Mouse (Mus musculus) liver, embryonic 14.5 days (tissue): Measurements from ENCODE around the gene 1700023F06Rik. TPM values are rescaled to one million over a fixed set of nuclear protein-coding genes. Genes with fewer than 3 reads are reported as not detected.

Experiments used
- ATAC-seq: fragments of 200-750 bp; cut with Nextera tagmentation; 2 replicates; pipeline ENCODE4 v1.8.0; 2017; ENCODE audit warnings: moderate number of reproducible peaks, mild to moderate bottlenecking, moderate library complexity; ENCODE audit not compliant: insufficient read depth
- DNase-seq, 3 experiments: peaks; one replicate each; pipeline ENCODE4 v3.0.0-alpha.2; 2012 to 2013; ENCODE audit warnings: low read depth in 3 of 3, low spot score in 3 of 3
- H3K27ac ChIP-seq: fragments of 300-500 bp; sonication (generic); 2 replicates; pipeline ENCODE4 v1.5.1; 2014; ENCODE audit warnings: moderate library complexity, mild to moderate bottlenecking, control low read depth, inconsistent platforms
- H3K27me3 ChIP-seq: fragments of 300-500 bp; sonication (generic); 2 replicates; pipeline ENCODE4 v1.6.1; 2014; ENCODE audit warnings: mild to moderate bottlenecking, low read length, moderate library complexity; ENCODE audit not compliant: control insufficient read depth, insufficient read depth
- H3K36me3 ChIP-seq: fragments of 300-500 bp; sonication (generic); replicated peaks from 2 replicates; pipeline ENCODE4 v1.6.1; 2014; ENCODE audit warnings: low read depth; ENCODE audit not compliant: control insufficient read depth, insufficient read depth
- H3K4me1 ChIP-seq, 2 experiments: fragments of 200-500 bp in 1 of 2; fragments of 300-500 bp in 1 of 2; sonication (generic) in 1 of 2; replicated peaks; 2 replicates each; pipeline ENCODE4 v1.6.1; 2012 to 2014; ENCODE audit warnings: antibody characterized with exemption in 1 of 2, inconsistent platforms in 1 of 2, low read length in 1 of 2; ENCODE audit not compliant: control insufficient read depth in 2 of 2, insufficient read depth in 2 of 2
- H3K4me2 ChIP-seq: fragments of 300-500 bp; sonication (generic); 2 replicates; pipeline ENCODE4 v1.6.1; 2014; ENCODE audit warnings: low read depth, mild to moderate bottlenecking, control low read depth, moderate library complexity
- H3K4me3 ChIP-seq, 2 experiments: fragments of 200-500 bp in 1 of 2; fragments of 300-500 bp in 1 of 2; sonication (generic) in 1 of 2; 2 replicates each; pipeline ENCODE4 v1.5.1; 2012 to 2014; ENCODE audit warnings: low read depth in 2 of 2, low read length in 2 of 2, mild to moderate bottlenecking in 2 of 2, control low read depth in 1 of 2, inconsistent platforms in 1 of 2, moderate library complexity in 1 of 2; ENCODE audit not compliant: insufficient read depth in 1 of 2
- H3K9ac ChIP-seq: fragments of 300-500 bp; sonication (generic); replicated peaks from 2 replicates; pipeline ENCODE4 v1.6.1; 2014; ENCODE audit warnings: mild to moderate bottlenecking, control low read depth, moderate library complexity
- H3K9me3 ChIP-seq: fragments of 300-500 bp; sonication (generic); 2 replicates; pipeline ENCODE4 v1.6.1; 2016; ENCODE audit warnings: low read length, mixed read lengths; ENCODE audit not compliant: control insufficient read depth
- CTCF ChIP-seq: IDR thresholded peaks from 2 replicates; pipeline ENCODE4 v1.5.1; 2016; ENCODE audit warnings: antibody characterized with exemption, low read depth, control low read depth
- EP300 ChIP-seq: IDR thresholded peaks from 2 replicates; pipeline ENCODE4 v1.6.1; 2016; ENCODE audit warnings: antibody characterized with exemption, low read depth
- WGBS: fragments of 180-500 bp; shearing (Covaris S2); extraction: QIAGEN DNeasy Blood & Tissue Kit; methylation state at CpG from one replicate; pipeline ENCODE4 v1.1.7; 2014; ENCODE audit not compliant: insufficient replicate concordance; 5-methylcytosine and 5-hydroxymethylcytosine counted together
- polyA plus RNA-seq, 2 experiments: library from polyadenylated mRNA; depleted of rRNA in 1 of 2; stranded (reverse) in 1 of 2; unstranded in 1 of 2; fragments of >200 nt; fragmentation: Nextera tagmentation in 1 of 2; extraction: Ambion mirVana in 1 of 2; gene quantifications; 2 replicates each; pipeline versions ENCODE4 v1.2.1 to v1.2.3; 2012 to 2014

Gene 1700023F06Rik
- not detected in 2 replicates for polyA plus RNA-seq (2012; rRNA removed)
- not detected in 2 replicates for polyA plus RNA-seq (2014; fragmentation: Nextera tagmentation; extraction: Ambion mirVana)

DNA sequence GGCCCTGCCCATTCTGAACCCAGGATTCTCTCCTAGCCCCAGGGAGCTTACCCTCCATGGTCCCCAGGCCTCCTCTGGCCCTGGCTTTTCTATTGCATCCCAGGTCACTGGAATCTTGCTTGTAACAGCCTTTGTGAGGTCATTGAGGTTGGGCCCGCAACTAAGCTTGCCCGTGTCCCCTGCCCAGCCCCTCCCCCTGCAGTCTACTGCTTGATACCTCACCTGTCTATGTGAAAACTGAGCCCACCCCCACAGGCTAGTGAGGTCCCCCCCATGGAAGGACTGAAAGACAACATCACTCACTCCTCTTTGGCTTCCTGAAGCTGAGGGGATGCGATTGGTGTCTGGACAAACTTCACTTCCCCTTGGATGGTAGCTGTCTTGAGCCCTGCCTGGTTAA, at the start of gene 1700023F06Rik:
1700023F06Rik (minus strand) TSS at position 101 of the 400 bp plus-strand sequence.
- Histone ChIP-seq H3K27me3 (no peaks in the 10 kb centered on the region), H3K36me3 (no peaks in the 10 kb centered on the region), H3K9me3 (no peaks in the 10 kb centered on the region), H3K4me2 (no peak within 1 kb of the TSS), H3K9ac (no peak within 1 kb of the TSS), H3K4me1 (no peaks in the 10 kb centered on the region), H3K27ac (no peak within 1 kb of the TSS), H3K4me3 (no peak within 1 kb of the TSS)
- ATAC-seq (no peak), DNase-seq (no peak)
- TF ChIP-seq CTCF (no peak), EP300 (no peak)
- WGBS: 65% methylated on average over 3 of the region's 3 CpGs

GRCm38 (mm10) chr11:103257938-103258481, 49.7 kb upstream of the 1700023F06Rik start:
- 32% methylated on average over 4 of the region's 4 CpGs for WGBS
- Histone ChIP-seq H3K27me3 (no peaks in the 10 kb centered on the region), H3K9ac (no peak overlapping the region), H3K4me2 (no peak overlapping the region), H3K27ac (no peak overlapping the region), H3K9me3 (no peaks in the 10 kb centered on the region), H3K36me3 (no peaks in the 10 kb centered on the region), H3K4me3 (no peak overlapping the region), H3K4me1 (peaks cover 0 to 2% of the 10 kb centered on the region in 2 experiments; a peak in 1 of 4 replicates)
- ATAC-seq (no peak), DNase-seq (no peak)
- TF ChIP-seq CTCF (no peak), EP300 (no peak)

GRCm38 (mm10) chr11:103253605-103254004, 45.2 kb upstream of the 1700023F06Rik start:
- no peak overlapping the region for H3K9ac ChIP-seq
- WGBS: 46% methylated on average over 5 of the region's 5 CpGs
- H3K27me3 ChIP-seq: no peaks in the 10 kb centered on the region
- TF ChIP-seq EP300 (no peak), CTCF (no peak)
- ATAC-seq (no peak), DNase-seq (no peak)
- H3K9me3 ChIP-seq: no peaks in the 10 kb centered on the region
- H3K4me2 ChIP-seq: no peak overlapping the region
- no peak overlapping the region for H3K27ac ChIP-seq
- H3K4me1 ChIP-seq: peaks cover 0 to 2% of the 10 kb centered on the region in 2 experiments; a peak in 1 of 4 replicates
- H3K36me3 ChIP-seq: no peaks in the 10 kb centered on the region
- H3K4me3 ChIP-seq: no peak overlapping the region

DNA sequence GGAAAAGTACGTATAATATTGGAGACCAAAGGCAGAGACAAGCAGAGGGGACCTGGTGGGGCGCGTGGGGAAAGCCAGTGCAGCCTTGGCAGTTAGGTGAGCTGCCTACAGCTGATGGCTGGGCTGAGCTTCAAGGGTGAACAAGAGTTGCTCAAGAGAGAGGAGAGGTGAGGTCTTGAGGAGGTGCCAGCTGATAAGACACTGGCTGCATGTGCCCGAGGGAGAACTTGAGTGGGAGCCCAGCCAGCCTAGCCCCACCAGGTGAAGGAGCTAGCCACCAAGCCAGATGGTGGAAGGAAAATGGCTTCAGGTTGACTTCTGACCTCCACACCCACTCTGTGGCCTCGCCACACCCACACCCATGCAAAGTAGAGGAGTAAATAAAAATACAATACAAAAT, 44.0 kb upstream of the 1700023F06Rik start:
- TF ChIP-seq EP300: no peak
- TF ChIP-seq CTCF: no peak
- ATAC-seq: no peak
- Histone ChIP-seq H3K9me3 (no peaks in the 10 kb centered on the region), H3K27ac (no peak overlapping the region), H3K4me2 (no peak overlapping the region), H3K4me3 (no peak overlapping the region), H3K36me3 (no peaks in the 10 kb centered on the region), H3K4me1 (no peaks in the 10 kb centered on the region; a peak in 1 of 4 replicates), H3K9ac (no peak overlapping the region), H3K27me3 (no peaks in the 10 kb centered on the region)
- no peak for DNase-seq
- 61% methylated on average over 5 of the region's 5 CpGs for WGBS

GRCm38 (mm10) chr11:103250324-103250723, 42.0 kb upstream of the 1700023F06Rik start:
- H3K9ac ChIP-seq: no peak overlapping the region

More at GRCm38 (mm10) chr11:103250324-103250723, 42.0 kb upstream of the 1700023F06Rik start:
- whole genome bisulfite sequencing: 75% methylated on average over 3 of the region's 3 CpGs
- Histone ChIP-seq H3K9me3 (no peaks in the 10 kb centered on the region), H3K27me3 (no peaks in the 10 kb centered on the region), H3K36me3 (no peaks in the 10 kb centered on the region), H3K27ac (no peak overlapping the region), H3K4me3 (no peak overlapping the region), H3K4me1 (peaks cover 0 to 10% of the 10 kb centered on the region in 2 experiments; a peak in 3 of 4 replicates), H3K4me2 (no peak overlapping the region)
- no peak for DNase-seq
- TF ChIP-seq CTCF (no peak), EP300 (no peak)
- no peak for ATAC-seq
